Mouse (Mus musculus) lung, embryonic 15.5 days (tissue): ENCODE measurements at regions not wholly inside any gene's neighbourhood (a gene's known extent, or its start where the extent isn't known, plus 50 kb on each side); places are given as distances from the start of the nearest gene placed in this dataset.

Experiments
- ATAC-seq: fragments of 200-750 bp; cut with Nextera tagmentation; 2 replicates; pipeline ENCODE4 v1.8.0; 2017; ENCODE audit warnings: moderate number of reproducible peaks, borderline replicate concordance; ENCODE audit not compliant: low FRiP score, low TSS enrichment; ENCODE audit errors: extremely low read depth
- H3K27ac ChIP-seq: fragments of 300-500 bp; sonication (generic); 2 replicates; pipeline ENCODE4 v1.5.1; 2015; ENCODE audit warnings: moderate library complexity, mild to moderate bottlenecking, inconsistent platforms
- H3K27me3 ChIP-seq: fragments of 300-500 bp; sonication (generic); 2 replicates; pipeline ENCODE4 v1.6.1; 2015; ENCODE audit warnings: inconsistent platforms
- H3K36me3 ChIP-seq: fragments of 300-500 bp; sonication (generic); 2 replicates; pipeline ENCODE4 v1.6.1; 2015; ENCODE audit warnings: inconsistent platforms
- H3K4me1 ChIP-seq: fragments of 300-500 bp; sonication (generic); 2 replicates; pipeline ENCODE4 v1.6.1; 2015; ENCODE audit warnings: inconsistent platforms
- H3K4me2 ChIP-seq: fragments of 300-500 bp; sonication (generic); 2 replicates; pipeline ENCODE4 v1.6.1; 2015; ENCODE audit warnings: inconsistent platforms, mild to moderate bottlenecking, moderate library complexity
- H3K4me3 ChIP-seq: fragments of 300-500 bp; sonication (generic); 2 replicates; pipeline ENCODE4 v1.5.1; 2015; ENCODE audit warnings: mild to moderate bottlenecking, inconsistent platforms
- H3K9ac ChIP-seq: fragments of 300-500 bp; sonication (generic); 2 replicates; pipeline ENCODE4 v1.6.1; 2015; ENCODE audit warnings: inconsistent platforms
- H3K9me3 ChIP-seq: fragments of 300-500 bp; sonication (generic); 2 replicates; pipeline ENCODE4 v1.6.1; 2016; ENCODE audit warnings: inconsistent platforms
- WGBS: fragments of 180-500 bp; shearing (Covaris S2); methylation state at CpG from one replicate; pipeline ENCODE4 v1.1.7; 2015; 5-methylcytosine and 5-hydroxymethylcytosine counted together

GRCm38 (mm10) chr6:31098106-31098505, 139.2 kb upstream of the Klf14 start:
- H3K9me3 ChIP-seq, result no peaks in the 10 kb centered on the region
- H3K27me3 ChIP-seq, result no peaks in the 10 kb centered on the region
- H3K4me2 ChIP-seq, result no peak overlapping the region
- no peak overlapping the region for H3K9ac ChIP-seq
- no peak for ATAC-seq
- no peak overlapping the region for H3K27ac ChIP-seq
- 81% methylated on average over 5 of the region's 5 CpGs for WGBS
- no peak overlapping the region for H3K4me3 ChIP-seq
- 0 out of 2 replicates have a peak, but pooled peaks cover 13% of the 10 kb centered on the region for H3K4me1 ChIP-seq
- no peaks in the 10 kb centered on the region for H3K36me3 ChIP-seq

DNA sequence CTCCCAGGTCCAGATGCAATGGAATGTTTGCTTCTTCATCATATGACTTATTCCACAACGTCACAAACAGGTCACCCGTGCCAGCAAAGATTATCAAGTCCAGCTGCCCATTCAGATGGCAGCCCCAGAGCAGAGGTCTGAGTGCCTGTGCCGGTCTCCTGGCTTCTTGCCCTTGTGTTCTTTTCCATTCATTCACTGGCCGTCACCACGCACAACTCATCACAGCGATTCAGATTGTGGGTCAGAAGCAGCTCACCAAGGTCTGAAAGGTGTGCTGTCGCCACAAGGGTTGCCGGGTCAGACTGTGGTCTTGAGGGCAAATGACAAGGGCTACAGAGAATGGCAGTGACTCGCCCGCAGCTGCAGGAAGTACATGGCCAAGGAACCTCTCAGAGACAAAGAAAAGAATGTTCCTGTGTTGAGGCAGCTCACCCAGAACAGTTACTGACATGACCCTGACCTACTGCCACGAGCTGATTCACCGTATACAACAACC, 141.3 kb upstream of the Klf14 start:
- no peaks in the 10 kb centered on the region for H3K27me3 ChIP-seq
- no peak overlapping the region for H3K4me3 ChIP-seq
- H3K4me1 ChIP-seq, result 0 out of 2 replicates have a peak, but pooled peaks cover 13% of the 10 kb centered on the region
- no peak overlapping the region for H3K4me2 ChIP-seq
- WGBS, result 52% methylated on average over 12 of the region's 12 CpGs
- no peak for ATAC-seq
- H3K9ac ChIP-seq, result no peak overlapping the region
- no peaks in the 10 kb centered on the region for H3K9me3 ChIP-seq
- H3K27ac ChIP-seq, result no peak overlapping the region
- H3K36me3 ChIP-seq, result no peaks in the 10 kb centered on the region

- Histone ChIP-seq H3K36me3 (no peaks in the 10 kb centered on the region), H3K27ac (no peak overlapping the region), H3K4me2 (no peak overlapping the region), H3K9me3 (no peaks in the 10 kb centered on the region), H3K4me1 (0 out of 2 replicates have a peak, but pooled peaks cover 13% of the 10 kb centered on the region), H3K27me3 (no peaks in the 10 kb centered on the region), H3K4me3 (no peak overlapping the region), H3K9ac (no peak overlapping the region)
- WGBS, result 26% methylated on average over 5 of the region's 5 CpGs
- no peak for ATAC-seq
Observed at GRCm38 (mm10) chr6:31100749-31101148, 141.9 kb upstream of the Klf14 start.

DNA sequence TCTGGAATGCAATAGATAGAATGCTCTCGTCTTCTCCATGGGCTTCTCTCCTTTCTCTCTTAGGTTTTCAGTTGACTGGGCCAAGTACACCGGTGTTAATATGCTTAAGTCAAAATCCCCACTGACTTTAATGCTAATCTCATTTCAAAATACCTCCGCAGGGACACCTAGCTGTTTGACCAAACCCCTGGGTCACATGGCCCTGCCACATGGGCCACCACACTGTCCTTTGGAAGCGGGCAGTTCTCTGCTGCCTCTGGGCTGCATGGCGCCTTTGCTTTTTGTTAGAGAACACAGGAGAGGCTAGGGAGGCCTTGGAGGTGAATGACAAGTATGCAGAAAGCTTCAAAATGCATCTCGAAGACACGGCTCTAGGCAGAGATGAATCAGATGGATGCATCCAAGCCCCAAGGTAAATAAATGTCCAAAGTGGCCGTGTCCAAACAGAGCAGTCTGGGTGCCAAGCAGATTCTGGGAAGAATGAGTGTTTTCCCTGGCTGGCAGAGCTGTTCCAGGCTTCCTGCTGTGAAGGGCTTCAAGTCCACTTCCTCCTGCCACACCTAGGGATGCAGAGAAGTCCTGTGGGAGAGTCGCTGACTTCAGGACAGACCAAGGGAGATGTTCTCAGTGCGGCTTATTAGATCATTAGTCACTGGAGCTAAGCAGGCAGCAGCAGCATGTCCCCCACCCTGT, 147.4 kb upstream of the Klf14 start:
- no peaks in the 10 kb centered on the region for H3K4me1 ChIP-seq
- no peak overlapping the region for H3K27ac ChIP-seq
- no peak overlapping the region for H3K9ac ChIP-seq
- no peak overlapping the region for H3K4me2 ChIP-seq
- 0 out of 2 replicates have a peak, but pooled peaks cover 4% of the 10 kb centered on the region for H3K9me3 ChIP-seq
- WGBS, result 67% methylated on average over 10 of the region's 10 CpGs
- no peak for ATAC-seq
- H3K27me3 ChIP-seq, result no peaks in the 10 kb centered on the region
- H3K36me3 ChIP-seq, result no peaks in the 10 kb centered on the region
- H3K4me3 ChIP-seq, result no peak overlapping the region

DNA sequence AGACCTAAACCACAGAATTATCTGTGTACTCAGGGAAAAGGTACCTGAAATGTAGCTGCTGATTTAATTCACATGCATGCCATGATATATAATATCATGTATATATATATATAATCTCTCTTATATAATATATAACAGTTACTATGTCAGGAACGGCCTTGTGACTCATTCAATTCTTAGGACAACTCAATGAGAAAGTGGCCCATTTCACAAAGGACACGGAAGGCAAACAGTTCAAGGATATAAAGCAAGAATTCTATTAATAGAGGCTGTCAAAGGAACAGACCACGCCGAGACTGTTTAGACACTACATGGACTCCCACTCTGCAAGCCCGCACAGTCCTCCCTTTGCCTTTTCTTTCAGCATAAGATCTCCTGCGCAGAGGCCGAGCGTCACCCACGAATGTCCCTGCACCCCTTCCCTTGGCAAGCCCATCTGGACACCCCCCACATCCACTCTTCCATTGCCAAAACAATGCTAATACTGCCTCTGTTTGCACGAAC, 148.0 kb upstream of the Klf14 start:
- Histone ChIP-seq H3K27ac (no peak overlapping the region), H3K4me1 (no peaks in the 10 kb centered on the region), H3K4me2 (no peak overlapping the region), H3K9ac (no peak overlapping the region), H3K9me3 (0 out of 2 replicates have a peak, but pooled peaks cover 4% of the 10 kb centered on the region), H3K36me3 (no peaks in the 10 kb centered on the region), H3K4me3 (no peak overlapping the region), H3K27me3 (no peaks in the 10 kb centered on the region)
- WGBS, result 80% methylated on average over 10 of the region's 10 CpGs
- ATAC-seq, result no peak

DNA sequence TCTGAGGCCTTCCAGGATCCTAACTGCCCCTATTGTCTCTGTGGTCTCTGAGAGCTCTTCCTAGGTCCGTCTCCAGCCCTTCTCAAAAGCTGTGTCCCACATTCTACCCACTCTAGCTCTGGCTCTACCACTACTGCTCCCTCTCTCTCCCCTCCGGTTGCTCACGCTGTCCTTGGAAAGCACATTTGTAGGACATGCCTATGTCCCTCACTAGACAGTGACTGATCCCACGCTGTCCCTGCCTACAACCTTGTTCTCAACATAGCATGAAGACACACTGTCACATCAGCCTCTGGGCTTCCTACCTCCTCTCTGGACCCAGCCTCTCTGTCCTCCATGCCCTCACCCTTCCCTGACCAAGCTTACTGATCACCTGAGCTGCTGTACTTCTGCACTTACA, 148.5 kb upstream of the Klf14 start:
- no peak for ATAC-seq
- Histone ChIP-seq H3K4me3 (no peak overlapping the region), H3K27ac (no peak overlapping the region), H3K4me2 (no peak overlapping the region), H3K27me3 (no peaks in the 10 kb centered on the region), H3K4me1 (no peaks in the 10 kb centered on the region), H3K9ac (no peak overlapping the region), H3K36me3 (no peaks in the 10 kb centered on the region), H3K9me3 (0 out of 2 replicates have a peak, but pooled peaks cover 4% of the 10 kb centered on the region)
- WGBS, result 77% methylated on average over 4 of the region's 4 CpGs

- ATAC-seq, result no peak
- Histone ChIP-seq H3K9me3 (0 out of 2 replicates have a peak, but pooled peaks cover 4% of the 10 kb centered on the region), H3K4me2 (no peak overlapping the region), H3K27ac (no peak overlapping the region), H3K4me3 (no peak overlapping the region), H3K4me1 (no peaks in the 10 kb centered on the region), H3K9ac (no peak overlapping the region), H3K36me3 (no peaks in the 10 kb centered on the region), H3K27me3 (no peaks in the 10 kb centered on the region)
- 74% methylated on average over 5 of the region's 5 CpGs for WGBS
Observed at GRCm38 (mm10) chr6:31107916-31108685, 149.2 kb upstream of the Klf14 start.

DNA sequence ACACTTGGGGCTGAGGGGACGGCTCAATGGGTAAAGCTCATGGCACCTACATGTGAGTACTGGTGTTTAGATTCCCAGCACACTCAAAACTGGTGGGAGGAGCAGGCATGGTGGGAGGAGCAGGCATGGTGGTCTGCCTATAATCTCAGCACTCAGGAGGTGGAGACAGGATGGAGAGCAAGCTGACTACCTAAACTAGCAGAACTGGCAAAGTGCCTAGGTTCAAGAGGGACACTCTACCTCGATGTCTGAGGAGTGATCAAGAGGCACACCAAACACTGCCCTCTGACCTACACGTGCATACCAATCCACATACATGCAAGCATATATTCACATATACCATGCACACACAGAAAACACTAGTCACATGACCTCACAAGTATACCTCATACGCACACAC, 150.7 kb upstream of the Klf14 start:
- H3K36me3 ChIP-seq, result no peaks in the 10 kb centered on the region
- no peaks in the 10 kb centered on the region for H3K27me3 ChIP-seq
- 75% methylated on average over 4 of the region's 4 CpGs for WGBS
- H3K4me2 ChIP-seq, result no peak overlapping the region
- H3K4me1 ChIP-seq, result no peaks in the 10 kb centered on the region; the same call in 1 of the 2 replicates
- H3K27ac ChIP-seq, result no peak overlapping the region
- no peak overlapping the region for H3K4me3 ChIP-seq
- 0 out of 2 replicates have a peak, but pooled peaks cover 4% of the 10 kb centered on the region for H3K9me3 ChIP-seq
- no peak overlapping the region for H3K9ac ChIP-seq
- no peak for ATAC-seq

- Histone ChIP-seq H3K4me3 (no peak overlapping the region), H3K27me3 (no peaks in the 10 kb centered on the region), H3K9me3 (0 out of 2 replicates have a peak, but pooled peaks cover 4% of the 10 kb centered on the region), H3K9ac (no peak overlapping the region), H3K4me2 (no peak overlapping the region), H3K27ac (no peak overlapping the region), H3K4me1 (peaks cover 4% of the 10 kb centered on the region; the same call in 1 of the 2 replicates), H3K36me3 (no peaks in the 10 kb centered on the region)
- 80% methylated on average over 13 of the region's 13 CpGs for WGBS
- ATAC-seq, result no peak
Observed at GRCm38 (mm10) chr6:31112293-31113077, 153.6 kb upstream of the Klf14 start.

GRCm38 (mm10) chr6:31113558-31114326, 154.9 kb upstream of the Klf14 start:
- ATAC-seq, result peak; percentile 46; the same call in 1 of the 2 replicates
- Histone ChIP-seq H3K9me3 (0 out of 2 replicates have a peak, but pooled peaks cover 4% of the 10 kb centered on the region), H3K4me3 (no peak overlapping the region), H3K4me2 (no peak overlapping the region), H3K9ac (no peak overlapping the region), H3K27me3 (no peaks in the 10 kb centered on the region), H3K36me3 (no peaks in the 10 kb centered on the region), H3K27ac (no peak overlapping the region), H3K4me1 (peaks cover 4% of the 10 kb centered on the region; the same call in 1 of the 2 replicates)
- 74% methylated on average over 21 of the region's 21 CpGs for WGBS
